Mouse (Mus musculus): ENCODE data around the gene Adcy5.

GRCm38 (mm10) chr16:35141839-35142238 lies 12.8 kb upstream of the Adcy5 start:
- no peak for TF ChIP-seq CTCF (IDR thresholded peaks at IDR 0.05; ENCODE audit: low read depth)
- TF ChIP-seq EP300 (IDR thresholded peaks at IDR 0.05; ENCODE audit: low read depth) = no peak
